Mouse (Mus musculus): ENCODE data around the gene Mettl23. TPM values are rescaled to one million over a fixed set of nuclear protein-coding genes. Genes with fewer than 3 reads are reported as not detected.

The Mettl23 gene
- polyA plus RNA-seq, 1 experiment from 2014 or later: 56.5 TPM

DNA sequence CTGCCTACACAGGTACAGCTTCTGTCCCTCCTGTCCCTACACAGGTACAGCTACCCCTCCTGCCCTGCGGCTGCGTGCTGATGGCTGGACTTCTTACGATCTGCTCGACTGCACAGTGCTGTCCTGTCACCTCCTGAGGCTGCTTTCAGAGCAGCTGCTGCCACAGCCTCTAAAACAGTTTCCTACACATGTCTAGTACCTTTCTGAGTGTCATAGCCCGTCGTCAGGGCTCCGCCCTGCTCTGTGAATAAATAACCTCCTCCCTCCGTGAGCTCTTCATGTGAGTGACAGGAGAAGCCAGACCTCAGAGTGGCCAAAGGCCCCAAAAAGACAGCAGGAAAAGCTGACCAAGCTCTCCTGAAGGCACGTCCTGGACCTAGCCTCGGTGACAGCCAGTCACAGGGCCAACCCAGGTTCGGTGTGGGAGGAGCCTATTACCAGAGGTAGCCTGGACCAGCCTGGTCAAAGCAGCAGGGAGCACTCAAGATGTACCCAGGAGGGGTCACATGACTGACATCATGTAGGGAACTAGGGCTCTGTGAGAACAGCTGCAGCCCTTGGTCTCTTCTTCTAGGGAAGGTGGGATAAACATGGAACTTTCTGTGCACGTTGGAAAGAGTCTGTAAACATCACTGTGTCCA lies 23.0 kb downstream of the Mettl23 start:
- Histone ChIP-seq H3K27me3 (ENCODE audit: control insufficient read depth, insufficient read depth, low read length) (no peaks in the 10 kb centered on the region), H3K4me3 (ENCODE audit: low read length) (no peak overlapping the region), H3K4me2 (replicated peaks; ENCODE audit: low read depth, low read length) (no peak overlapping the region), H3K27ac (ENCODE audit: low read depth, low read length) (no peak overlapping the region), H3K4me1 (ENCODE audit: control insufficient read depth, insufficient read depth, low read length) (no peaks in the 10 kb centered on the region), H3K9me3 (ENCODE audit: control insufficient read depth, low read length) (no peaks in the 10 kb centered on the region), H3K36me3 (ENCODE audit: control insufficient read depth, insufficient read depth, low read length) (peaks cover 44% of the 10 kb centered on the region), H3K9ac (ENCODE audit: low read depth, low read length) (no peak overlapping the region)
- WGBS: 64% methylated on average over 12 of the region's 12 CpGs
- ATAC-seq (ENCODE audit: low FRiP score, low TSS enrichment): peak; percentile 66

DNA sequence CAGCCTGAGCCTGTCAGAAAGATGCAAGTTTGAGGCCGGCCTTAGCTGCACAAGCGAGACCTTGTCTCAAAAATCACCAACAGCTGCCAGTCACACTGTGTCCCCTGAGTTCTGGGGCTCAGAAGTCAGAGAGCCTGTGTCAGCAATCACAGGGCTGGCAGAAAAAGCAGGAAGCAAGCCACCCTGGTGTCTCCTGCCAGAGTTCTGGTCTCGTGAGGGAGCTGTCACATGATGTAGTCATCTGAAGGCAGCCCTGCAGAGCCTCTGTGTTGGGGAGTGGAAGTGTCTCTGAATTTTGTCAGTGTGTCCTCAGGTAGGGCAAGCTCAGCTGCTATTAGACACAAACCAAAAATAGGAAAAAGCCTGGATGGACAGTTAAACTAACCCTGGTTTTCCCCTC lies 25.1 kb downstream of the Mettl23 start:
- 76% methylated on average over 3 of the region's 3 CpGs for WGBS
- Histone ChIP-seq H3K9ac (ENCODE audit: low read depth, low read length) (no peak overlapping the region), H3K4me2 (replicated peaks; ENCODE audit: low read depth, low read length) (no peak overlapping the region), H3K27ac (ENCODE audit: low read depth, low read length) (no peak overlapping the region), H3K27me3 (ENCODE audit: control insufficient read depth, insufficient read depth, low read length) (no peaks in the 10 kb centered on the region), H3K9me3 (ENCODE audit: control insufficient read depth, low read length) (no peaks in the 10 kb centered on the region), H3K36me3 (ENCODE audit: control insufficient read depth, insufficient read depth, low read length) (peaks cover 43% of the 10 kb centered on the region), H3K4me3 (ENCODE audit: low read length) (no peak overlapping the region), H3K4me1 (ENCODE audit: control insufficient read depth, insufficient read depth, low read length) (no peaks in the 10 kb centered on the region)
- ATAC-seq (ENCODE audit: low FRiP score, low TSS enrichment): no peak

- Histone ChIP-seq H3K4me1 (ENCODE audit: control insufficient read depth, insufficient read depth, low read length) (no peaks in the 10 kb centered on the region), H3K9ac (ENCODE audit: low read depth, low read length) (no peak overlapping the region), H3K4me2 (replicated peaks; ENCODE audit: low read depth, low read length) (no peak overlapping the region), H3K36me3 (ENCODE audit: control insufficient read depth, insufficient read depth, low read length) (peaks cover 43% of the 10 kb centered on the region), H3K4me3 (ENCODE audit: low read length) (no peak overlapping the region), H3K9me3 (ENCODE audit: control insufficient read depth, low read length) (no peaks in the 10 kb centered on the region), H3K27me3 (ENCODE audit: control insufficient read depth, insufficient read depth, low read length) (no peaks in the 10 kb centered on the region), H3K27ac (ENCODE audit: low read depth, low read length) (no peak overlapping the region)
- 85% methylated on average over 8 of the region's 8 CpGs for WGBS
- no peak for ATAC-seq (ENCODE audit: low FRiP score, low TSS enrichment)
Measured at GRCm38 (mm10) chr11:116869223-116869622, 26.1 kb downstream of the Mettl23 start.

DNA sequence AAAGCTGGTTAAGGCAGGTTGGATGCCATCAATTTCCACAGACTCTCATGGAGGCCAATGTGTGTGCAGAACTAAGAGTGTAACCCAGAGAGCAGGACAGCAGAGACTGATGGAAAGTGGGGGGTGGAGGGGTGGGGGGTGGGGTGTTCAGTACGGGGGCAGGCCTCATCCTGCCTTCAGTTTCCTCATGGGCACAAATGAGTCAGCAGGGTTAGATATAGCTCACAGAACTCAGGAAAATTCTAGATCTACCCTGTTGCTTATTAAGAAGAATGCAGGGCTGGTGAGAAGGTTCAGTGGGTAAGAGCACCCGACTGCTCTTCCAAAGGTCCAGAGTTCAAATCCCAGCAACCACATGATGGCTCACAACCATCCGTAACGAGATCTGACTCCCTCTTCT lies 26.6 kb downstream of the Mettl23 start:
- Histone ChIP-seq H3K36me3 (ENCODE audit: control insufficient read depth, insufficient read depth, low read length) (peaks cover 43% of the 10 kb centered on the region), H3K9me3 (ENCODE audit: control insufficient read depth, low read length) (no peaks in the 10 kb centered on the region), H3K4me2 (replicated peaks; ENCODE audit: low read depth, low read length) (no peak overlapping the region), H3K27me3 (ENCODE audit: control insufficient read depth, insufficient read depth, low read length) (no peaks in the 10 kb centered on the region), H3K4me1 (ENCODE audit: control insufficient read depth, insufficient read depth, low read length) (no peaks in the 10 kb centered on the region), H3K9ac (ENCODE audit: low read depth, low read length) (no peak overlapping the region), H3K4me3 (ENCODE audit: low read length) (no peak overlapping the region), H3K27ac (ENCODE audit: low read depth, low read length) (no peak overlapping the region)
- 72% methylated on average over 4 of the region's 4 CpGs for WGBS
- ATAC-seq (ENCODE audit: low FRiP score, low TSS enrichment): no peak

DNA sequence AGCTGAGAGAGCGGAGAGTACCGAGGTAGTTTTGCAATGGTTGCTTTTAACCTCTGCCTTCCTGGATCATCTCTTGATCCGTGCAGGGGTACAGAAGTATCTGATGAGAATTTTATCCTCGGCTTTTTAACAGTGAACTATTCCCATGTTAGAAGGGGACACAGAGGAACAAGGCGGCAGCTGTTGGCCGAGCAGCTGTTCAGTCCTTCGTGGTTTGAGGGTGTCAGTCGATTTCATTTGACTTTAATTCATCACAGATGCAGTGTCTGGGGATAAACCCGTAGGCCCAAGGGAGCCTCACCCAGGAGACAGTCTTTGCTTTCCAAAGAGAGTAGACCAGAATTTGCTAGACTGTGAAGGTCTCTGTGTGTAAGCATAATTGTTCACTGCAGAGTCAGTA lies 28.5 kb downstream of the Mettl23 start:
- Histone ChIP-seq H3K4me2 (replicated peaks; ENCODE audit: low read depth, low read length) (no peak overlapping the region), H3K4me3 (ENCODE audit: low read length) (no peak overlapping the region), H3K9me3 (ENCODE audit: control insufficient read depth, low read length) (no peaks in the 10 kb centered on the region), H3K27me3 (ENCODE audit: control insufficient read depth, insufficient read depth, low read length) (no peaks in the 10 kb centered on the region), H3K9ac (ENCODE audit: low read depth, low read length) (no peak overlapping the region), H3K36me3 (ENCODE audit: control insufficient read depth, insufficient read depth, low read length) (peaks cover 31% of the 10 kb centered on the region), H3K27ac (ENCODE audit: low read depth, low read length) (no peak overlapping the region), H3K4me1 (ENCODE audit: control insufficient read depth, insufficient read depth, low read length) (no peaks in the 10 kb centered on the region)
- no peak for ATAC-seq (ENCODE audit: low FRiP score, low TSS enrichment)
- 94% methylated on average over 9 of the region's 9 CpGs for WGBS

- 90% methylated on average over 20 of the region's 20 CpGs for WGBS
- Histone ChIP-seq H3K36me3 (ENCODE audit: control insufficient read depth, insufficient read depth, low read length) (peaks cover 31% of the 10 kb centered on the region), H3K4me1 (ENCODE audit: control insufficient read depth, insufficient read depth, low read length) (no peaks in the 10 kb centered on the region), H3K4me2 (replicated peaks; ENCODE audit: low read depth, low read length) (no peak overlapping the region), H3K27ac (ENCODE audit: low read depth, low read length) (no peak overlapping the region), H3K9me3 (ENCODE audit: control insufficient read depth, low read length) (no peaks in the 10 kb centered on the region), H3K9ac (ENCODE audit: low read depth, low read length) (no peak overlapping the region), H3K27me3 (ENCODE audit: control insufficient read depth, insufficient read depth, low read length) (no peaks in the 10 kb centered on the region), H3K4me3 (ENCODE audit: low read length) (no peak overlapping the region)
- no peak for ATAC-seq (ENCODE audit: low FRiP score, low TSS enrichment)
Measured at GRCm38 (mm10) chr11:116873987-116874386, 30.9 kb downstream of the Mettl23 start.

- no peaks in the 10 kb centered on the region for H3K9me3 ChIP-seq (ENCODE audit: control insufficient read depth, low read length)
- no peaks in the 10 kb centered on the region for H3K27me3 ChIP-seq (ENCODE audit: control insufficient read depth, insufficient read depth, low read length)
- H3K4me3 ChIP-seq (ENCODE audit: low read length): no peak overlapping the region
- no peak overlapping the region for H3K4me2 ChIP-seq (replicated peaks; ENCODE audit: low read depth, low read length)
- H3K9ac ChIP-seq (ENCODE audit: low read depth, low read length): no peak overlapping the region
- no peaks in the 10 kb centered on the region for H3K4me1 ChIP-seq (ENCODE audit: control insufficient read depth, insufficient read depth, low read length)
- no peak overlapping the region for H3K27ac ChIP-seq (ENCODE audit: low read depth, low read length)
- 80% methylated on average over 8 of the region's 8 CpGs for WGBS
- peaks cover 10% of the 10 kb centered on the region for H3K36me3 ChIP-seq (ENCODE audit: control insufficient read depth, insufficient read depth, low read length)
- no peak for ATAC-seq (ENCODE audit: low FRiP score, low TSS enrichment)
Measured at GRCm38 (mm10) chr11:116878454-116878853, 35.4 kb downstream of the Mettl23 start.

DNA sequence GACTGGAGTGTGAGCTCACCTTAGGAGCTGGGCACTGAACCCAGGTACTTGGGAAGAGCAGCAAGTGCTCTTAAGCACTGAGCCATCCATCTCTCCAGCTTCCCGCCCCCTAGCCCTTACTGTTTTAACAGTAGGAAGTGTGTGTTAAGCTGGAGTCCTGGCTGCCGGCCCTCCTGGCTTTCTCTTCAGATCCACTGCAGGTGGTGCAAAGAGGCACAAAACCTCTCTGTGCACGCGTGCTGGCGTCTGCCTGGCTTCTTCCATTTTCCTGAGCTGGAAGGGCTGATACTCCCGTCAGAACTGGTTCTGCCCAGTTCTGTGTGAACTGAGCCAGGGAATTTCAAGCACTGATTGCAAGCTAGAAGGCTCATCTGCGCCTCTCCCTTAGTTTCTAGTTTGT lies 37.8 kb downstream of the Mettl23 start:
- ATAC-seq (ENCODE audit: low FRiP score, low TSS enrichment): no peak
- H3K4me3 ChIP-seq (ENCODE audit: low read length): no peak overlapping the region
- WGBS: 75% methylated on average over 7 of the region's 7 CpGs
- H3K4me2 ChIP-seq (replicated peaks; ENCODE audit: low read depth, low read length): no peak overlapping the region
- no peak overlapping the region for H3K27ac ChIP-seq (ENCODE audit: low read depth, low read length)
- no peaks in the 10 kb centered on the region for H3K27me3 ChIP-seq (ENCODE audit: control insufficient read depth, insufficient read depth, low read length)
- no peaks in the 10 kb centered on the region for H3K9me3 ChIP-seq (ENCODE audit: control insufficient read depth, low read length)
- no peak overlapping the region for H3K9ac ChIP-seq (ENCODE audit: low read depth, low read length)
- H3K4me1 ChIP-seq (ENCODE audit: control insufficient read depth, insufficient read depth, low read length): peaks cover 4% of the 10 kb centered on the region; the same call in 1 of the 2 replicates
- no peaks in the 10 kb centered on the region for H3K36me3 ChIP-seq (ENCODE audit: control insufficient read depth, insufficient read depth, low read length)

DNA sequence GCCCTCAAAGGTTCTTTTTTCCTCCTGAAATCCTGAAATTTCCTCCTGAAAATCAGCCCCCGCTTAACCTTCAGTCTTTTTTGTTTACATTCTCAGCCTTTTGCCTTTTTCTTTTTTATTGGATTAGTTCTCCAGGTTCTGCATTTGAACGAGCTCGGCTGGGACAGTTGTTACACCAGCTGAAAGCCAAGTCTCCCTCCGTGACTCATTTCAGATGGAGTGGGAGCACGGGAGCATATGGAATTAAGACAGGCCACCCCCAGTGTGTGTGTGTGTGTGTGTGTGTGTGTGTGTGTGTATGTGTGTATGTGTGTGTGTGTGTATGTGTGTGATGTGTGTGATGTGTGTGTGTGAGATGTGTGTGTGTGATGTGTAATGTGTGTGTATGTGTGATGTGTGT lies 38.4 kb downstream of the Mettl23 start:
- no peak for ATAC-seq (ENCODE audit: low FRiP score, low TSS enrichment)
- H3K9me3 ChIP-seq (ENCODE audit: control insufficient read depth, low read length): no peaks in the 10 kb centered on the region

More for the DNA sequence above, 38.4 kb downstream of the Mettl23 start:
- H3K36me3 ChIP-seq (ENCODE audit: control insufficient read depth, insufficient read depth, low read length): no peaks in the 10 kb centered on the region
- H3K27ac ChIP-seq (ENCODE audit: low read depth, low read length): no peak overlapping the region
- no peaks in the 10 kb centered on the region for H3K27me3 ChIP-seq (ENCODE audit: control insufficient read depth, insufficient read depth, low read length)
- no peak overlapping the region for H3K4me2 ChIP-seq (replicated peaks; ENCODE audit: low read depth, low read length)
- no peak overlapping the region for H3K9ac ChIP-seq (ENCODE audit: low read depth, low read length)
- peaks cover 4% of the 10 kb centered on the region; the same call in 1 of the 2 replicates for H3K4me1 ChIP-seq (ENCODE audit: control insufficient read depth, insufficient read depth, low read length)
- no peak overlapping the region for H3K4me3 ChIP-seq (ENCODE audit: low read length)
- WGBS: 74% methylated on average over 5 of the region's 5 CpGs
